Mouse (Mus musculus) T-helper 2 cell (primary cell): ENCODE results near the gene Slc1a7.

Experiments used
- in situ Hi-C: fragments of 300-600 bp; cut with MboI, MseI; formaldehyde crosslinking; loops from one replicate; pipeline ENCODE4 v1.15.1; 2025; ENCODE audit warnings: high pct_unique_total_duplicates

Gene Slc1a7

GRCm38 (mm10) chr4:108051687-108052274 is 83.6 kb downstream of the Slc1a7 start:
- in situ Hi-C loops: no loop called here

DNA sequence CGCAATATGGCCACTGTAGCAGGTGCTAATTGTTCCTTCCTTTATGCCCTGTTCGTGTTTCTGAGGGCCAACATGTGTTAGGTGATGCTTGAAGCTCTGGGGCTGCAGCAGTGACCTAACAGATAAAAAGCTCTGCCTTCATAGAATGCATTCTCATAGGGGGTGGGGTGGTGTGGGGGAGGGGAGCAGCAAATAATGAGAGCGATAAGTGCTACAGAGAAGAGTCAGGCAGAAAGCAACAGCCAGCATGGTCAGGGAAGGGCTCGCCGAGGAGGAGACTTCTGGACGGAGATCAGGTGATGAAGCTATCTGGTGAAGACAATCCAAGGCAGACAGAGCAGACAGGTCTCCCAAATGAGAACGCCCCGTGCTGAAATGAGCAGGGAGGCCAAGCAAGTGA is 84.5 kb downstream of the Slc1a7 start:
- in situ Hi-C loops: no loop called here

DNA sequence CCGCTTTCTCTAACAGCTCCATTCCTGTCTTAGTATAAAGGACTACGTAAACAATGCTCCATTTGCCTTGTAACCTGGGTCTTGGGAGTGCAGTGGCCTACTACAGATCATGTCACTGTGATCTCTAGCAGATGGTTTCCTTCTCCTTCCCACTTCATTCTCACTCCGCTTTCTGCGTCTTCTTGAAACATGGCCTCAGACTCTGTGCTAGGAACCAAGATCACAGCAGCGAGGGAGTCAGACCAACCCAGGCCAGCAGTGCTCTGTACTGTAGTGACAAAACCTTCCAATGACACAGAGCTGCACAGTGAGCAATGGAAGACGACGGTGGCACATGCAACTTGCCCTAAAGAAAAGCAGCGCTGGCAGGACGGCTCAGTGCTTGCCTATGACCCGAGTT is 87.7 kb downstream of the Slc1a7 start:
- in situ Hi-C loops: no loop called here

- in situ Hi-C loops: no loop called here
Observed at GRCm38 (mm10) chr4:108057247-108057646, 89.1 kb downstream of the Slc1a7 start.

- in situ Hi-C loops: no loop called here
Observed at GRCm38 (mm10) chr4:108058166-108058565, 90.0 kb downstream of the Slc1a7 start.

DNA sequence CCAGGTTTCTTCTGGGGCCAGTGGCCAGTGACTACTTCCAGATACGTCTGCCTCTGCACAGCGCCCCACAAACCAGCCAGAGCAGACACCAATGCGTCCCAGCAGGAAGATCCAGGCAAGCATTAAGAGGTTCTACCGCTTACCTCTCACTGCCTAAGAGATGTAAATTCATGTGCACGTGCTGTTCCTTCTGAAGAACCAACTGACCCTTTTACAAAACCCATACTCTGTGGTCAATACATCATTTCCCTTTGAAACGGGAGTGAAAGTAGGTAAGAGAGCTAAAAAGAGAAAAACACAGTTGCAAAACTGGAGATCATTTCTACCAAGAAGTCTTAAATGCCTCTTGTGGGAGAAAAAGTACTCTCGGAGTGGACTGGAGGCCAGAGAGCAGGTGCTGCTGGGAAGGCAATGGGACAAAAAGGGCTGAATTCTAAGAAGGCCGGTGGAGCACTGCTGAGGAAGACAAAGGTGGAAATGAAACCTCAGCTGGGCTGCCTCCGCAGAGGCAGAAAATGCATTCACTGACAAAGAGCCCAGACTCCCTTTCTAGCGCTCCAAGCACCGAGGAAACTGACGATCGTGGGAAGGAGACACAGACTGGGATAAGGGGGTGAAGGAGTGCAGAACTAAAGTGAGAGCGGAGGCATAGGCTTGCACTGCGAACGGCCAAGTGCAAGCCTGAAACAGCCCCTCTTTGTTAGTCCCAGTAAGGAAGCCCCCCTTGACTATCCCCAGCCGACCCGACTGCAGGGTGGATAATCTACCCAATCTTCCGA is 91.7 kb downstream of the Slc1a7 start:
- in situ Hi-C loops: no loop called here

- in situ Hi-C loops: no loop called here
Observed at GRCm38 (mm10) chr4:108060774-108061173, 92.6 kb downstream of the Slc1a7 start.

- in situ Hi-C loops: no loop called here
Observed at GRCm38 (mm10) chr4:108062524-108062923, 94.4 kb downstream of the Slc1a7 start.
